9 mouse cellular contexts compared by ENCODE assay signal in genomic region chr7:18926041-18926790, GRCm38 (mm10). TPM values are rescaled to one million over a fixed set of nuclear protein-coding genes. Genes with fewer than 3 reads are reported as not detected.
A peak's percentile ranks its signal among the peaks of the same experiment; 100 is the strongest.
DNase-seq lines count a peak whose midpoint lies in the region; ATAC-seq lines count a peak whose summit lies in the region.
"Had no signal": no experiment of that assay in that cellular context is flagged by ENCODE, and none has a peak within 500 bp of the region (broad histone marks: within the 10 kb centered on the region; RNA-seq: fewer than 3 reads in every experiment).

No protein-coding gene starts in this region.

- DNase-seq in CD4-positive helper T cell, adult 2 months (ENCODE audit: low read depth, low spot score): peak; percentile 21
- peak; percentile 34 for DNase-seq in R1 (ENCODE audit: low read depth, low spot score)
- peak; percentile 39 for DNase-seq in embryonic facial prominence, embryonic 10.5 days (ENCODE audit: low spot score)
- peak; percentile 43 to 58 for DNase-seq in heart, postnatal 14 days
- DNase-seq in kidney, postnatal 36 days: peak; percentile 73 to 77
- DNase-seq in urinary bladder, adult 2 months (ENCODE audit: low spot score): no peak
- no peak for DNase-seq in ovary, adult 18-20 months (ENCODE audit: low spot score)

- H3K4me1 ChIP-seq in embryonic facial prominence, embryonic 10.5 days: peaks cover 47% of the 10 kb centered on the region
- H3K4me1 ChIP-seq in midbrain, embryonic 12.5 days: peaks cover 69% of the 10 kb centered on the region

- H3K36me3 ChIP-seq in embryonic facial prominence, embryonic 10.5 days (replicated peaks): no peaks in the 10 kb centered on the region
- H3K36me3 ChIP-seq in midbrain, embryonic 12.5 days: peaks cover under 1% of the 10 kb centered on the region; the same call in 1 of the 2 replicates

- H3K4me3 ChIP-seq in embryonic facial prominence, embryonic 10.5 days: peak overlapping the region; percentile 78
- peak overlapping the region; percentile 99 for H3K4me3 ChIP-seq in midbrain, embryonic 12.5 days

- intact Hi-C loops in heart, postnatal 14 days (cut with DNase I): loop anchor here (2.0 kb wide), 1 partner anchor 25 kb away; no protein-coding TSS in a partner anchor

- ATAC-seq in midbrain, embryonic 12.5 days (ENCODE audit: low FRiP score, low read depth): peak; percentile 19

- H3K9ac ChIP-seq in midbrain, embryonic 12.5 days (replicated peaks): peak overlapping the region; percentile 100

- 4% methylated on average over 42 of the region's 42 CpGs for WGBS in embryonic facial prominence, embryonic 10.5 days
- WGBS in midbrain, embryonic 12.5 days: 2% methylated on average over 42 of the region's 42 CpGs

- peaks cover 73% of the 10 kb centered on the region for H3K27me3 ChIP-seq in embryonic facial prominence, embryonic 10.5 days (replicated peaks; ENCODE audit: low read depth, poor library complexity, severe bottlenecking)
- no peaks in the 10 kb centered on the region for H3K27me3 ChIP-seq in midbrain, embryonic 12.5 days

- H3K27ac ChIP-seq in embryonic facial prominence, embryonic 10.5 days (replicated peaks): peak overlapping the region; percentile 88
- peak overlapping the region; percentile 97 for H3K27ac ChIP-seq in midbrain, embryonic 12.5 days (replicated peaks)
- H3K27ac ChIP-seq: macrophage had no signal

- H3K4me2 ChIP-seq in midbrain, embryonic 12.5 days (replicated peaks): peak overlapping the region; percentile 86

- no peaks in the 10 kb centered on the region for H3K9me3 ChIP-seq in embryonic facial prominence, embryonic 10.5 days
- H3K9me3 ChIP-seq in midbrain, embryonic 12.5 days: no peaks in the 10 kb centered on the region

RNA-seq across cellular contexts. Expression of gene Nova2, which starts 0.5 kb away (rescaled TPM):
- 0.98 and 1.5 TPM in 2 replicates for polyA plus RNA-seq in embryonic facial prominence, embryonic 10.5 days (2016; fragmentation: Nextera tagmentation; extraction: Ambion mirVana)
- 10 to 100 TPM in 1 of 2 experiments, 1 to 10 TPM in 1; 9.6 to 10.1 TPM for total RNA-seq in heart, postnatal 14 days (2021)
- 12.0 and 13.5 TPM in 2 replicates for polyA plus RNA-seq in midbrain, embryonic 12.5 days (2016; fragmentation: Nextera tagmentation; extraction: Ambion mirVana)
- polyA plus RNA-seq in urinary bladder, adult 2 months (2012; rRNA removed): 0.48 and 1.0 TPM in 2 replicates

RNA-seq across cellular contexts. Expression of gene Ccdc61, which starts 16.0 kb away (rescaled TPM):
- polyA plus RNA-seq in embryonic facial prominence, embryonic 10.5 days (2016; fragmentation: Nextera tagmentation; extraction: Ambion mirVana): 30.9 and 34.8 TPM in 2 replicates
- 1 to 10 TPM; 9.0 to 9.5 TPM for total RNA-seq in heart, postnatal 14 days (2021)
- polyA plus RNA-seq in midbrain, embryonic 12.5 days (2016; fragmentation: Nextera tagmentation; extraction: Ambion mirVana): 34.7 and 38.7 TPM in 2 replicates
- polyA plus RNA-seq in urinary bladder, adult 2 months (2012; rRNA removed): 26.9 and 31.4 TPM in 2 replicates

RNA-seq across cellular contexts. Expression of gene Pglyrp1, which starts 55.1 kb away (rescaled TPM):
- 0.69 and 0.70 TPM in 2 replicates for polyA plus RNA-seq in embryonic facial prominence, embryonic 10.5 days (2016; fragmentation: Nextera tagmentation; extraction: Ambion mirVana)
- 1 to 10 TPM; 2.0 to 3.3 TPM for total RNA-seq in heart, postnatal 14 days (2021)
- polyA plus RNA-seq in midbrain, embryonic 12.5 days (2016; fragmentation: Nextera tagmentation; extraction: Ambion mirVana): 2.5 and 4.2 TPM in 2 replicates
- polyA plus RNA-seq in urinary bladder, adult 2 months (2012; rRNA removed): 3.3 and 3.5 TPM in 2 replicates

Comparison
In these comparisons a context has a peak if more than half of its experiments do, and no peak if none do; other contexts are left out.
1. DNase-seq: peak in CD4-positive helper T cell, adult 2 months (single experiment), R1 (single experiment), embryonic facial prominence, embryonic 10.5 days (single experiment), heart, postnatal 14 days (2 of 2) and kidney, postnatal 36 days (2 of 2); none in urinary bladder, adult 2 months (single experiment) and ovary, adult 18-20 months (single experiment).